Mouse (Mus musculus) hindbrain, embryonic 11.5 days (tissue): ENCODE data around the gene Haus4. TPM values are rescaled to one million over a fixed set of nuclear protein-coding genes. Genes with fewer than 3 reads are reported as not detected.

ENCODE experiments used
- ATAC-seq: fragments of 200-750 bp; cut with Nextera tagmentation; 2 replicates; pipeline ENCODE4 v1.8.0; 2017; ENCODE audit warnings: mild to moderate bottlenecking, moderate TSS enrichment, moderate library complexity; ENCODE audit not compliant: low FRiP score
- DNase-seq: peaks from one replicate; pipeline ENCODE4 v3.0.0-alpha.2; 2015; ENCODE audit warnings: low spot score
- H3K27ac ChIP-seq: fragments of 300-500 bp; sonication (generic); 2 replicates; pipeline ENCODE4 v1.5.1; 2014; ENCODE audit warnings: mild to moderate bottlenecking, low read depth, low read length
- H3K27me3 ChIP-seq: fragments of 300-500 bp; sonication (generic); 2 replicates; pipeline ENCODE4 v1.6.1; 2014; ENCODE audit warnings: mild to moderate bottlenecking, low read length, moderate library complexity, mixed read lengths; ENCODE audit not compliant: control insufficient read depth, insufficient read depth
- H3K36me3 ChIP-seq: fragments of 300-500 bp; sonication (generic); 2 replicates; pipeline ENCODE4 v1.6.1; 2014; ENCODE audit warnings: mild to moderate bottlenecking, low read length, moderate library complexity, mixed read lengths; ENCODE audit not compliant: control insufficient read depth, insufficient read depth
- H3K4me1 ChIP-seq: fragments of 300-500 bp; sonication (generic); replicated peaks from 2 replicates; pipeline ENCODE4 v1.6.1; 2014; ENCODE audit warnings: low read length, mixed read lengths; ENCODE audit not compliant: control insufficient read depth, insufficient read depth
- H3K4me2 ChIP-seq: fragments of 300-500 bp; sonication (generic); replicated peaks from 2 replicates; pipeline ENCODE4 v1.6.1; 2014; ENCODE audit warnings: mild to moderate bottlenecking, low read depth, low read length
- H3K4me3 ChIP-seq: fragments of 300-500 bp; sonication (generic); 2 replicates; pipeline ENCODE4 v1.5.1; 2014; ENCODE audit warnings: low read depth, low read length
- H3K9ac ChIP-seq: fragments of 300-500 bp; sonication (generic); 2 replicates; pipeline ENCODE4 v1.6.1; 2014; ENCODE audit warnings: low read depth, low read length
- H3K9me3 ChIP-seq: fragments of 300-500 bp; sonication (generic); 2 replicates; pipeline ENCODE4 v1.6.1; 2016; ENCODE audit warnings: low read length; ENCODE audit not compliant: control insufficient read depth
- WGBS: fragments of 180-500 bp; shearing (Covaris S2); extraction: QIAGEN DNeasy Blood & Tissue Kit; methylation state at CpG from one replicate; pipeline ENCODE4 v1.1.7; 2014; 5-methylcytosine and 5-hydroxymethylcytosine counted together
- polyA plus RNA-seq: library from polyadenylated mRNA; unstranded; fragments of >200 nt; fragmentation: Nextera tagmentation; extraction: Ambion mirVana; gene quantifications from 2 replicates; pipeline ENCODE4 v1.2.1, GENCODE M21; 2014

Gene Haus4
- 34.8 and 35.7 TPM in 2 replicates for polyA plus RNA-seq

DNA sequence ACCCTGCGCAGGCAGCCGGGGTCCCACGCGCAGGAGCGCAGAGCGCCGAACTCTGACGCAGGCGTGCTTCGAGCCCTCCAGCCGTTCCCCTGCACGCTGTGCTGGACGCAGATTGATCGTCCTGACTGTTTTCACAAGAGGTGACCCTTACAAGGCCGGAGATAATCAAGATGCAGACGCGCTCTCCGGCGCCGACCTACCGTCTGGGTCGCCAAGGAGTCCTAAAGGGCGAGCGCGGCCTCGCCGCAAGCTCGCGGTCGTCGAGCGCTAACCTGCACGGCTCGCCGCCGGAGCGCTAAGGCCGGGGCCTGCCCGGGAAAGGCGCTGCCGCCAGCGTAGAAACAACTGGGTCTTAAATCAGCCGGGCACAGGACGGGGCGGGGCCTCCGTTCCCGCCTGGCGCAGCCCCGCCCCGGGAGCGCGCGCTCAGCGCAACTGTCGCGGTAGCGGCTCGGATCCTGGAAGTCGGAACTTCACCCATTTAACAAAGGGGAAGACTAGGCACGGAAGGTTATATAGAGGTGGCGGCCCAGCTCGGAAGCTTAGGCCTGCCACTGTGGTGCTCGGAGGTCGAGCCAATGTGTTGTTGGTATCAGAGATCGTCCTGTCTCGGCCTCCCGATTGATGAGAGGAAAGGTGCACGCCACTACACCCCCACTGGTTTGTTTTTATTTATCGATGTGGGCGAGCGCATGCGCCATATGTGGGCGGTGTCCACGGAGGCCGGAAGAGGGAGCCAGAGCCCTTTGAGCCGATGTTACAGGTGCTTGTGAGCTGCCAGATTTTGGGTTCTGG lies at the start of gene Haus4:
Haus4 (minus strand) TSS at position 642 of the 795 bp plus-strand sequence.
- H3K4me2 ChIP-seq: peak within 1 kb of the TSS; percentile 89
- H3K36me3 ChIP-seq: no peaks in the 10 kb centered on the region
- under 1% methylated on average over 76 of the region's 76 CpGs for WGBS
- DNase-seq (peak; percentile 91), ATAC-seq (peak; percentile 96)
- H3K4me1 ChIP-seq: 0 out of 2 replicates have a peak, but pooled peaks cover 3% of the 10 kb centered on the region
- no peaks in the 10 kb centered on the region for H3K9me3 ChIP-seq
- H3K9ac ChIP-seq: peak within 1 kb of the TSS; percentile 72
- H3K27me3 ChIP-seq: no peaks in the 10 kb centered on the region
- H3K4me3 ChIP-seq: peak within 1 kb of the TSS; percentile 62
- peak within 1 kb of the TSS; percentile 84 for H3K27ac ChIP-seq

DNA sequence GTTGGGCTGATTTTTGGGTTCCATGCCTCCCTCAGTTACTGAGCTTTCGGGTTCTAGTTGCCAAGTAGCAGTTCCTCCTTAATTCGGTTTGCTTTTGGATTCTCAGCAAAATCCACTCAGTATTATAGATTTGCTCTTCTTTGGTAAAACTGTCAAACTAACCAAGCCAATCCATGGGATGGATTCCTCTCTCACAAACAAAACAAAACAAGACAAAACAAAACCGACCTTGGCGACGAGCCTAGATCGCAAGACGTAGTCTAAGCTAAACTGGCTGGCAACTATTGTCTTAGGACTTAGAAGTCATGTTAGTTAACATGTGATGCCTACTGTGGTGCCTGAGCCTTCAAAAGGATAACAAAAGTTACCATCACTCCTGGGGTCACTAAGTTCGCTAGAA lies 49.3 kb upstream of the Haus4 start:
- no peaks in the 10 kb centered on the region for H3K9me3 ChIP-seq
- no peak for DNase-seq
- no peak overlapping the region; the same call in 1 of the 2 replicates for H3K9ac ChIP-seq

DNA sequence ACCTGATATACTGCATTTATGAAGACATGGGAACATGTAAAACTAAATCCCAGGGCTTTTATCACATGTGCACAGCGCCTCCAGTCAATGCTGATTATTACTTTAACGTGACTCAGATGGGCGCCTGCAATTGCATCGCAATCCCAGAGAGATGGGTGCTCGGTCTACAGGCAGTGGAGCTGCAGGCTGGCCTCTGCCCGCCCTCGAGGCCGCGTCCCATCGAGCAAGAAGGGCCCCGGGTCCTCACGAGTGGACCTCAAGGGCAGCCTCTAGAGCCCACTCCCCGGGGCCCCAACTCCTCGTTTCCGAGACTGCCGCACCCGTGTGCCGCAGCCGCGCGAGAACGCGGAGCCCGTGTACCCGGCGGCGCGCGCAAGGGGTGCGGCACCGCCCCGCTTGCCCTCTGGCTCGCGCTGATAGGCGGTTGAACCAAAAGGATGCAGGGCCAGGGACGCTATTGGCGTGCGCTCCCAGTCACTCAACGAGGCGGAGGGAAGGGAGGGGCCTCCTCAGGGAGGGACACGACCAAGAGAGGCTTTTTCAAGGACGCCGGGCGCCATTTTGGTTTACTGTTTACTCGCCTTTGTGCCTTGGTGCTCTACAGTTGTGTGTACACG lies 48.7 kb upstream of the Haus4 start:
- Histone ChIP-seq H3K4me1 (no peaks in the 10 kb centered on the region), H3K4me2 (peak overlapping the region; percentile 42), H3K27ac (peak overlapping the region; percentile 81), H3K36me3 (no peaks in the 10 kb centered on the region), H3K4me3 (peak overlapping the region; percentile 56), H3K27me3 (no peaks in the 10 kb centered on the region), H3K9me3 (no peaks in the 10 kb centered on the region), H3K9ac (peak overlapping the region; percentile 93)
- under 1% methylated on average over 46 of the region's 46 CpGs for WGBS
- DNase-seq (peak; percentile 95), ATAC-seq (peak; percentile 98)

More for the DNA sequence above, 49.3 kb upstream of the Haus4 start:
- peak overlapping the region; percentile 42; the same call in 1 of the 2 replicates for H3K4me2 ChIP-seq
- no peak for ATAC-seq
- WGBS: 86% methylated on average over 8 of the region's 8 CpGs
- H3K4me3 ChIP-seq: peak overlapping the region; percentile 56
- peak overlapping the region; percentile 81; the same call in 1 of the 2 replicates for H3K27ac ChIP-seq
- no peaks in the 10 kb centered on the region for H3K27me3 ChIP-seq
- H3K4me1 ChIP-seq: no peaks in the 10 kb centered on the region
- no peaks in the 10 kb centered on the region for H3K36me3 ChIP-seq

DNA sequence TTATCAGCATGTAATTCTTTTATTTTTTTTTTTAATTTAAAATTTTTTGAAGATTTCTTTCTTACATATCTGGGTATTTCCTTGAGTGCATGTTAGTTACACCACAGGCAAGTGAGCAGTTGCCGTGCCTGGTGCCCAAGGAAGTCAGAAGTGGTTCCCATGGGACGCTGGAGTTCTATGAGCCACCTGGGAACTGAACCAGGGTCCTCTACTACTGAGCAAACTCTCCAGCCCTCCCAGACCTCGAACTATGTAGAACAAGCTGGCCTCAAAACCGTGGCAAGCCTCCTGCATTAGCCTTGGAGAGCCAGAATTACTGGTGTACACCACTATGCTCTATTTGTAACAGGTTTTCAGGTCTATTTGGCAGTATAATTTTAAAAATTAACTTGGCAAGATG lies 48.2 kb upstream of the Haus4 start:
- Histone ChIP-seq H3K4me3 (peak overlapping the region; percentile 56), H3K4me1 (no peaks in the 10 kb centered on the region), H3K9ac (peak overlapping the region; percentile 24; the same call in 1 of the 2 replicates), H3K36me3 (no peaks in the 10 kb centered on the region), H3K27me3 (no peaks in the 10 kb centered on the region), H3K4me2 (peak overlapping the region; percentile 42), H3K27ac (peak overlapping the region; percentile 81; the same call in 1 of the 2 replicates), H3K9me3 (no peaks in the 10 kb centered on the region)
- DNase-seq (no peak), ATAC-seq (peak; percentile 15)
- WGBS: 45% methylated on average over 4 of the region's 4 CpGs

DNA sequence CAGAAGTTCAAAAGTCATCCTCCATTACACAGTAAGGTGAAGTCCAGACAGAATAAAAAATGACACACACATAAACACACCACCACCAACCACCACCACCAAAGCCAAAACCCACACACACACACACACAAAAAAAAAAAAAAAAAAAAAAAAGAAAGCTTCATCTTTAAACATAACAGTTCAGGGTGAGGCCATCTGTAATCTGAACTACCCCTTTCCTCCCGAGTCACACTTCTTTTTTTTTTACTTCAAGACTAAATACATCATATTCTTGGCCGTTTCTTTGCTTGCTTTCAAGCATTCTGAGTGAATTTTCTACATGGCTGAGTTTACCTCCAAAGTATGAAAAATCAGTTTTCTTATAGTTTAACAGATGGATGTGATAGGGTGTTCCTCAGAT lies 47.2 kb upstream of the Haus4 start:
- Histone ChIP-seq H3K4me3 (no peak overlapping the region), H3K27ac (no peak overlapping the region), H3K9ac (no peak overlapping the region), H3K4me1 (no peaks in the 10 kb centered on the region), H3K4me2 (no peak overlapping the region), H3K36me3 (no peaks in the 10 kb centered on the region), H3K9me3 (no peaks in the 10 kb centered on the region), H3K27me3 (no peaks in the 10 kb centered on the region)
- ATAC-seq (no peak), DNase-seq (no peak)
- WGBS: 80% methylated on average over 2 of the region's 2 CpGs

DNA sequence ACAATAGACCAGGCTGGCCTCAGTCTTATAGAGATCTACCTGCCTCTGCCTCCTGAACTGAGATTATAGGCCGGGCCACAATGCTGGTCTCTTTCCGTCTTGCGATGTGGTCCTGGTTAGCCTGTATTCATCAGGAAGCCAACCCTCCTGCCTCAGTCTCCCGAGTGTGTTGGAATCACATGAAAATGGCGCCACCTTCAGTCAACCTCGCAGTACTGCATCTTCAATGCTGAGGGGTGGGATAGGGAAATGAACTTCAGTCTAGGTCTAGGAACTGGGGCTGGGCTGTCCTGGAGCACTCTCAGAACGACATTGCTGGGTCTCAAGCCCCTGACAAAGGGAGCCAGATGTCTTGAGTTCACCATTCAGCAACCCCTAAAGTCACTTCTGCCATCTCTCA lies 42.7 kb upstream of the Haus4 start:
- DNase-seq: no peak
- WGBS: 81% methylated on average over 7 of the region's 7 CpGs

DNA sequence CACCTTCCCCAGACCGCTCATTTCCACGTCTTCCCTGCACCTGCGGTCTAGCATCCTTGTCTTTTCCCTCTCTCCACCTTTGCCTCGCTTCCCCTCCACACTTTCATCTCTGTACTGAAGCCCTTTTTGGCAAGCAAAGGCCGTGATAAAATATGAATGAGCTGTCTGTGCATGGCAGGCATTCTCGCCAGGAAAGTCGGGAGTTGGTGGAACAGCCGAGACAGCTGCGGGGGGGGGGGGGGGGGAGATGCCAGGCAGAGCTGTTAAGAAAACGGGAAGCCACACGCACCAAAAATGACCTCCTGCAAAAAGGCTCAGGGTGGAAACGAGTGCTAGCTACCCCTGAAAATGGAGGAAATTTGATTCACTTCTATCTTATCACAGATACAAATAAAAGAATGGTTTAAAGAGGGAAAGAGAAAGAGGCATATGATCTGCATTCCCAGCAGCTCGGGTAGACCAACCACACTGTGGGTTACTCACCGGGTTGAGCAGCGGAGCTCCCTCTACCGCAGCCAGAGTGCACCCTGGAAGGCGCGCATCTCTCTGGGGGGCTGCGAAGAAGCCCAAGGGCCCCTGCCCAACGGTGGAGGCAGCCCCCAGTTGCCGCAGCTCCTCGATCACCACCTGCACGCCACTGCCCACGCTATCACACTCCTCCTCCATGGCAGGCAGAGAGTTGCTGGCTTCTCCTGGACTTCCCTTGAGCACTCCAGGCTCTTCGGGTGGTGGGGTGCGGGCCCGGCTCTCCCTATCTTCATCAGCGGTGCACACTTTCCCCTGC lies 40.4 kb upstream of the Haus4 start:
- H3K27ac ChIP-seq: no peak overlapping the region

More for the DNA sequence above, 42.7 kb upstream of the Haus4 start:
- ATAC-seq: no peak
- no peak overlapping the region for H3K4me2 ChIP-seq
- no peak overlapping the region for H3K27ac ChIP-seq
- no peaks in the 10 kb centered on the region for H3K4me1 ChIP-seq
- no peak overlapping the region for H3K4me3 ChIP-seq
- H3K27me3 ChIP-seq: no peaks in the 10 kb centered on the region
- no peaks in the 10 kb centered on the region for H3K9me3 ChIP-seq
- peaks cover 2% of the 10 kb centered on the region; the same call in 1 of the 2 replicates for H3K36me3 ChIP-seq
- H3K9ac ChIP-seq: no peak overlapping the region

DNA sequence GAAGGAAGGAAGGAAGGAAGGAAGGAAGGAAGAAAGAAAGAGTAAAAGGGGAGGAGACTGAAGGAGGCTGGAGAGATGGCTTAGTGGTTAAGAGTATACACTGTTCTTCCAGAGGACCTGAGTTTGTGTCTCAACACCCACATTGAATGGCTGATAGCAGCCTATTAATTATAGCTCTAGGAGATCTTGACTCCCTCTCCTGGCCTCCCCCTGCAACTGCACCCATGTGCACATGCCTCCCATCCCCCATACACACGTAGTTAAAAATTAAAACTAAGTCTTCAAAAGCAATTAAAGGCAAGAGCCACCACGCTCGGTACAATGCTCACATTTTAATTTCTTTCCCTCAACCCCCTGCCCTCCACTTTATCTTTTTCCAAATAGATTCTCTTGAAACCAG lies 39.6 kb upstream of the Haus4 start:
- 94% methylated on average over 3 of the region's 3 CpGs for WGBS

More for the DNA sequence above, 40.4 kb upstream of the Haus4 start:
- DNase-seq (no peak), ATAC-seq (no peak)
- Histone ChIP-seq H3K4me2 (no peak overlapping the region), H3K4me3 (no peak overlapping the region), H3K27me3 (no peaks in the 10 kb centered on the region), H3K36me3 (peaks cover 2% of the 10 kb centered on the region; the same call in 1 of the 2 replicates), H3K9ac (no peak overlapping the region), H3K4me1 (no peaks in the 10 kb centered on the region), H3K9me3 (no peaks in the 10 kb centered on the region)
- 68% methylated on average over 27 of the region's 28 CpGs for WGBS

More for the DNA sequence above, 39.6 kb upstream of the Haus4 start:
- no peak overlapping the region for H3K4me2 ChIP-seq
- H3K27ac ChIP-seq: no peak overlapping the region
- H3K36me3 ChIP-seq: peaks cover 2% of the 10 kb centered on the region; the same call in 1 of the 2 replicates
- H3K9me3 ChIP-seq: no peaks in the 10 kb centered on the region
- H3K9ac ChIP-seq: no peak overlapping the region
- H3K4me3 ChIP-seq: no peak overlapping the region
- no peaks in the 10 kb centered on the region for H3K4me1 ChIP-seq
- no peaks in the 10 kb centered on the region for H3K27me3 ChIP-seq
- DNase-seq (peak; percentile 25), ATAC-seq (no peak)
